Mouse (Mus musculus): ENCODE measurements around the gene Hgfac. TPM values are rescaled to one million over a fixed set of nuclear protein-coding genes. Genes with fewer than 3 reads are reported as not detected.

The Hgfac gene
- polyA plus RNA-seq, 1 experiment, result 75.0 TPM

DNA sequence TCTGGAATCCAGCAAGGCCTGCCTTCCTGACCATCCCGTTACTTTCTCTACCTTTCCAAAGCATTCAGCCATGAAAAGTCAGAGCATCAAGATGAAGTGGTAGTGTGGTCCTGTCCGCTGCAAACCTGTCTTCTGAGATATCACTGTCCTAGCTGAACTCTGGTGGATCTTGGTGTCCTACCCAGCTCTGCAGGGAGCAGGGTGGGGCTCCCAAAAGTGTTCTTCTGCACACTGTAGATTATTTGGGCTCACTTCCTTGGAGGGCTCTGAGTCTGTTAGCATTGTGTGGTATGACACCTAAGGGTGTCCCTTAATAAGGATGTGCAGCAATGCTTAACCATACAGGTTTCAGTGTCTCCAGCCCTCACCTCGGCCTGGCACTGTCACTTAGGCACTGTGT, 35.6 kb upstream of the Hgfac start:
- H3K4me3 ChIP-seq (ENCODE audit: low read depth, low read length), result no peak overlapping the region
- H3K27me3 ChIP-seq (ENCODE audit: control insufficient read depth, insufficient read depth, low read length), result no peaks in the 10 kb centered on the region
- WGBS, result 92% methylated on average over 3 of the region's 3 CpGs
- H3K4me1 ChIP-seq (ENCODE audit: control insufficient read depth, insufficient read depth, insufficient read length, low read length), result no peaks in the 10 kb centered on the region; the same call in 1 of the 2 replicates
- H3K36me3 ChIP-seq (ENCODE audit: control insufficient read depth, insufficient read depth, low read length), result no peaks in the 10 kb centered on the region
- no peak overlapping the region for H3K27ac ChIP-seq (ENCODE audit: insufficient read depth, low read depth, low read length)
- no peak for TF ChIP-seq POLR2A (IDR thresholded peaks at IDR 0.05; ENCODE audit: low read depth, low read length)
- TF ChIP-seq CTCF (IDR thresholded peaks at IDR 0.05; ENCODE audit: extremely low read depth, insufficient read length, insufficient replicate concordance, low read depth, low read length), result no peak

DNA sequence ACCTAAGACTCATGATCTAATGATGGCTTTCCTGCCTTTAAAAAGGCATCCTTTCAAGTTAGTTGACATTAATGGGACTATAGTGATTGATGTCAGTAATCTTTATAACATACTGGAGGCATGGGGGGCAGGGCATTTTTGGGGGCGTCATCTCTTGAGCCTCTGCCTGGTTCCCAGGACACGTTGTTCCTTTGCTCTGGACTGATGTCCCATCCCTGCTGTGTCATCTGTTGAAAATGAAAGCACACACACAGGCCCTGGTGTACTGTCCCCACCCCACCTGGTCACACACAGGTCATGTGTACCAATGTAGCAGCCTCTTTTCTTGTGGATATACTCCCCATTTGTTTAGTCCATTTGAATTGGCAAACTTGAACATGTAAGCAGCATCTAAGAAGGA, 34.7 kb upstream of the Hgfac start:
- TF ChIP-seq CTCF (IDR thresholded peaks at IDR 0.05; ENCODE audit: extremely low read depth, insufficient read length, insufficient replicate concordance, low read depth, low read length), result no peak
- no peak for TF ChIP-seq POLR2A (IDR thresholded peaks at IDR 0.05; ENCODE audit: low read depth, low read length)
- H3K4me1 ChIP-seq (ENCODE audit: control insufficient read depth, insufficient read depth, insufficient read length, low read length), result no peaks in the 10 kb centered on the region; the same call in 1 of the 2 replicates
- no peaks in the 10 kb centered on the region for H3K36me3 ChIP-seq (ENCODE audit: control insufficient read depth, insufficient read depth, low read length)
- H3K27me3 ChIP-seq (ENCODE audit: control insufficient read depth, insufficient read depth, low read length), result no peaks in the 10 kb centered on the region
- no peak overlapping the region for H3K27ac ChIP-seq (ENCODE audit: insufficient read depth, low read depth, low read length)
- H3K4me3 ChIP-seq (ENCODE audit: low read depth, low read length), result no peak overlapping the region
- 57% methylated on average over 2 of the region's 2 CpGs for WGBS

DNA sequence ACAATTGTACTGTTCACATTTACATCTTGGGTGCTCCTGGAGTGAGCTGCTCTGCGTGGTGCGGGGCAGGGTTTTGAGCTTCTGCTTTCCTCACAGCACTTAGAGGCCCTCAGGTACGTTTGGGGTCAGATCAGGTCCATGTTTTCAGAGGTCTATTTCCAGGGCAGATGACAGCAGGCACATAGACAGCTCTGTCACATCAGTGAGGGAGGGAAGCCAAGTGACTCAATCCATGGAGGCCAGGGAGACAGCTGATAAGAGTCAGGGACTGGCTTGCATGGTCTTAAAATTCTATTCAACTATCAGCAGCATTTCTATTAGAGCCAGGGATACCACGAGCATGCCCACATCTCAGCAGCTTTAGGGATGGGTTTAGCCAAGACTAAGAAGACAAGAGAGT, 32.1 kb upstream of the Hgfac start:
- no peaks in the 10 kb centered on the region; the same call in 1 of the 2 replicates for H3K4me1 ChIP-seq (ENCODE audit: control insufficient read depth, insufficient read depth, insufficient read length, low read length)
- TF ChIP-seq CTCF (IDR thresholded peaks at IDR 0.05; ENCODE audit: extremely low read depth, insufficient read length, insufficient replicate concordance, low read depth, low read length), result no peak
- no peak for TF ChIP-seq POLR2A (IDR thresholded peaks at IDR 0.05; ENCODE audit: low read depth, low read length)
- 95% methylated on average over 4 of the region's 4 CpGs for WGBS

DNA sequence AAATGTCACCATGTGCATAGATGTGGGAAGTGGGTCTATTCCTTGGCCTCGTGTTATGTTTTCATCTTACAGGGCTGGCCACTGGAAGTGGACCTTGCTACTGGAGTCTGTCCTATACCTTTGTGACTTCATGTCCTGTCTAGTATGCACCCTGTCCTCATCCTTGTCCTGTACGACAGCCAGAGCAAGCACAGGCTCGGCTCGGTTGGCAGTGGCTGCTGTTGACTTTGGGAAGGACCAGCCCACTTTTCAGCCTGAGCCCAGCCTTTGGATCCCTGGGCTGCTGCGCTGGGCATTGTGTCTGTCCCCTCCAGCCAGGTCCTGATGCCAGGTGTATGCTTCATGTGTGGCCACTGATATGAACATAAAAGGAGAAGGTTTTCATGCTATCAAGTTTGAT, 30.7 kb upstream of the Hgfac start:
- H3K4me3 ChIP-seq (ENCODE audit: low read depth, low read length), result no peak overlapping the region
- no peak overlapping the region for H3K27ac ChIP-seq (ENCODE audit: insufficient read depth, low read depth, low read length)
- H3K27me3 ChIP-seq (ENCODE audit: control insufficient read depth, insufficient read depth, low read length), result no peaks in the 10 kb centered on the region
- H3K4me1 ChIP-seq (ENCODE audit: control insufficient read depth, insufficient read depth, insufficient read length, low read length), result no peaks in the 10 kb centered on the region; the same call in 1 of the 2 replicates
- WGBS, result 44% methylated on average over 5 of the region's 5 CpGs
- TF ChIP-seq CTCF (IDR thresholded peaks at IDR 0.05; ENCODE audit: extremely low read depth, insufficient read length, insufficient replicate concordance, low read depth, low read length) (no peak), POLR2A (IDR thresholded peaks at IDR 0.05; ENCODE audit: low read depth, low read length) (no peak)
- H3K36me3 ChIP-seq (ENCODE audit: control insufficient read depth, insufficient read depth, low read length), result no peaks in the 10 kb centered on the region

More for the DNA sequence above, 32.1 kb upstream of the Hgfac start:
- Histone ChIP-seq H3K27ac (ENCODE audit: insufficient read depth, low read depth, low read length) (no peak overlapping the region), H3K36me3 (ENCODE audit: control insufficient read depth, insufficient read depth, low read length) (no peaks in the 10 kb centered on the region), H3K4me3 (ENCODE audit: low read depth, low read length) (no peak overlapping the region), H3K27me3 (ENCODE audit: control insufficient read depth, insufficient read depth, low read length) (no peaks in the 10 kb centered on the region)

DNA sequence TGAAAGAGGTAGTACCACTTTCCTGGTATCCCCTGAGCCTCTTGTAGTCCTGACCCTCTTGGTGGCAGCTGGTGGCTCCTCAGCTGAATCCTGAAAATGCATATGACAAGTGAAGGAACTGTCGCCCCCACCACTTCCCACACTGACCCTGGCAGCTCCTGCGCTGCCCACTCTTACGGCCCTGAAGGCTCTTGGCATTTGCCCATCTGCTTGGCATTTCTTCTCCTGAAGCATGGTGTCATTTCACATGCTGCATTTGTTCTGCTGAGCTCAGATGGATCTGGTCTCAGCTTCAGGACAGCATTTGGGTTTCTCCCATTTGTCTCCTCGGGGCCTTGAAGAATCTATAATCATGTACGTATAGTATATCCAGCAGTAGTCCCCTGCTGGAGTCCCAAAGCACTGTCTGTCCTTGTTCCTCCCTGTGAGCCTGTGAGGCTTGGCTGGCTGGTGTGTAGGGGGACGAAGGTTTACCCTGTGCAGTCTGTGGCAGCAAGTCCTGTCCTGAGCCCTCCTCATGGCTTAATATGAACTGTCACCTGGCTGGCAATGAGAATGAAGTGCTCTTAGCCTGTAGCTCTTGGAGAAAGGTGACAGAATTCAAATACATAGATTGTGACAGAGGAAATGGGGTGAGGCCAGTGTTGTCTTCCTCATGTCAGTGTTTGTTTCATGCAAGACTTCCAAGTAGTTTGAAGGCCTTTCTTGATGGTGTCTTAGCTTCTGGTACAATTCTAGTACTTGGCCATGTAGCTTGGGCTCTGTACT, 30.0 kb upstream of the Hgfac start:
- H3K27ac ChIP-seq (ENCODE audit: insufficient read depth, low read depth, low read length), result no peak overlapping the region
- 96% methylated on average over 6 of the region's 6 CpGs for WGBS
- H3K4me1 ChIP-seq (ENCODE audit: control insufficient read depth, insufficient read depth, insufficient read length, low read length), result no peaks in the 10 kb centered on the region; the same call in 1 of the 2 replicates
- H3K27me3 ChIP-seq (ENCODE audit: control insufficient read depth, insufficient read depth, low read length), result no peaks in the 10 kb centered on the region
- TF ChIP-seq CTCF (IDR thresholded peaks at IDR 0.05; ENCODE audit: extremely low read depth, insufficient read length, insufficient replicate concordance, low read depth, low read length) (no peak), POLR2A (IDR thresholded peaks at IDR 0.05; ENCODE audit: low read depth, low read length) (no peak)
- H3K36me3 ChIP-seq (ENCODE audit: control insufficient read depth, insufficient read depth, low read length), result no peaks in the 10 kb centered on the region
- no peak overlapping the region for H3K4me3 ChIP-seq (ENCODE audit: low read depth, low read length)

DNA sequence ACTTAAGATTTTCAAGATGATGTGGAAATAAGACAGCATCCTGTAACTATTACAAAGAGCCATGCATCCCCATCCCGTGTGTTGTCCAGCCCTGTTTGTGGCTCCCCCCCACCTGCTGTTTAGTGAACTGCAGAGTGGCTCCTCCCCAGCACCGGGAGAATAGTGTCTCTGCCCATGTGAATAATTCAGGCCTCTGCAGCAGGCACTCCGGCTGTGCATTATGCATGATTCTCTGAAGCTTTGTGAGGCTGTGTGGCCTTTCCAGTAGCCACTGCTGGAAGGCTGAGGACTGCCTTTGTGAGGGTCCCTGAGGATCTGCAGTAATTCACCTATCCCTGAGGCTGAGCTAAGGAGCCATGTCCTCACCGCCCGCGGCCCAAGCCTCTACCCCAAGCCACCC, 27.3 kb upstream of the Hgfac start:
- no peak overlapping the region for H3K4me3 ChIP-seq (ENCODE audit: low read depth, low read length)
- H3K27me3 ChIP-seq (ENCODE audit: control insufficient read depth, insufficient read depth, low read length), result no peaks in the 10 kb centered on the region
- no peaks in the 10 kb centered on the region for H3K36me3 ChIP-seq (ENCODE audit: control insufficient read depth, insufficient read depth, low read length)
- 85% methylated on average over 6 of the region's 6 CpGs for WGBS
- H3K27ac ChIP-seq (ENCODE audit: insufficient read depth, low read depth, low read length), result no peak overlapping the region
- no peaks in the 10 kb centered on the region for H3K4me1 ChIP-seq (ENCODE audit: control insufficient read depth, insufficient read depth, insufficient read length, low read length)
- TF ChIP-seq CTCF (IDR thresholded peaks at IDR 0.05; ENCODE audit: extremely low read depth, insufficient read length, insufficient replicate concordance, low read depth, low read length), result no peak
- TF ChIP-seq POLR2A (IDR thresholded peaks at IDR 0.05; ENCODE audit: low read depth, low read length), result no peak

DNA sequence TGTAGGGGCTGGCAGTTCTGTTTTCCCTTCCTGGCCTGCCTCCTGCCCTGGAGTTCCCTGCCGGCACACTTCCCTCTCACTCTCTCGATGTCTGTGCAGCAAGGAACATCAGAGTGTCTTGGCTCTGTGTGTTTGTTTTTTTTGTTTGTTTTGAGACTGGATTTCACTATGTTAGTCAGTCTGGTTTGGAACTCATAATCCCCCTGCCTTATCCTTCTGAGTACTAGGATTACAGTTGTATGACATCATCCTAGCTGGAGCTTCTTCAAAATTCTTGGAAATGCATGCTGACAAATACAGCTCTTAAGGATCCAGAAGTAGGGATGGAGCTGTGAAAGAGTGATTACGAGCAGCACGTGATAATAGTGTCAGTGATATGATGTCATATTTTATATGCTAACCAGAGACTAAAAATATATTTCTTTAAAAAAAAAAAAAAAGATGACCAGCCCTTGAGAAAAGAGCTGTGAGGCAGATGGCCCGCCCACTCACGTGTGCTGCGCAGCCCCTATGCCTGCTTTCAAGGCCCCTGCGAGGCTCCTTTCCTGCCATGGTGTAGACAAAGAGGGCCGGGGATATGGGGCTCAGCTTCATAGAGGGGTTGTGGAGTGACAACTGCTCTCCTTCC, 21.5 kb upstream of the Hgfac start:
- WGBS, result 79% methylated on average over 9 of the region's 9 CpGs
- Histone ChIP-seq H3K4me1 (ENCODE audit: control insufficient read depth, insufficient read depth, insufficient read length, low read length) (no peaks in the 10 kb centered on the region), H3K36me3 (ENCODE audit: control insufficient read depth, insufficient read depth, low read length) (no peaks in the 10 kb centered on the region), H3K4me3 (ENCODE audit: low read depth, low read length) (no peak overlapping the region), H3K27ac (ENCODE audit: insufficient read depth, low read depth, low read length) (no peak overlapping the region), H3K27me3 (ENCODE audit: control insufficient read depth, insufficient read depth, low read length) (no peaks in the 10 kb centered on the region)
- TF ChIP-seq POLR2A (IDR thresholded peaks at IDR 0.05; ENCODE audit: low read depth, low read length) (no peak), CTCF (IDR thresholded peaks at IDR 0.05; ENCODE audit: extremely low read depth, insufficient read length, insufficient replicate concordance, low read depth, low read length) (no peak)
